Mouse (Mus musculus) midbrain, embryonic 13.5 days (tissue): ENCODE measurements around the gene Gzmb. TPM values are rescaled to one million over a fixed set of nuclear protein-coding genes. Genes with fewer than 3 reads are reported as not detected.
A peak's percentile ranks its signal among the peaks of the same experiment; 100 is the strongest.
"Not testable (repeated sequence)": the region's sequence is repeated elsewhere in the genome, so short reads cannot be mapped to it uniquely, and the experiment has no call there.

Source experiments
- ATAC-seq: fragments of 200-750 bp; cut with Nextera tagmentation; 2 replicates; pipeline ENCODE4 v1.8.0; 2017; ENCODE audit warnings: mild to moderate bottlenecking, moderate TSS enrichment, moderate library complexity
- H3K27ac ChIP-seq: fragments of 300-500 bp; sonication (generic); 2 replicates; pipeline ENCODE4 v1.5.1; 2015; ENCODE audit warnings: inconsistent platforms, mild to moderate bottlenecking, moderate library complexity
- H3K27me3 ChIP-seq: fragments of 300-500 bp; sonication (generic); 2 replicates; pipeline ENCODE4 v1.6.1; 2015; ENCODE audit warnings: mild to moderate bottlenecking, inconsistent platforms
- H3K36me3 ChIP-seq: fragments of 300-500 bp; sonication (generic); 2 replicates; pipeline ENCODE4 v1.6.1; 2015; ENCODE audit warnings: mild to moderate bottlenecking, inconsistent platforms
- H3K4me1 ChIP-seq: fragments of 300-500 bp; sonication (generic); replicated peaks from 2 replicates; pipeline ENCODE4 v1.6.1; 2015; ENCODE audit warnings: inconsistent platforms
- H3K4me2 ChIP-seq: fragments of 300-500 bp; sonication (generic); replicated peaks from 2 replicates; pipeline ENCODE4 v1.6.1; 2015; ENCODE audit warnings: moderate library complexity, mild to moderate bottlenecking, inconsistent platforms
- H3K4me3 ChIP-seq: fragments of 300-500 bp; sonication (generic); replicated peaks from 2 replicates; pipeline ENCODE4 v1.5.1; 2015; ENCODE audit warnings: mild to moderate bottlenecking, inconsistent platforms
- H3K9ac ChIP-seq: fragments of 300-500 bp; sonication (generic); replicated peaks from 2 replicates; pipeline ENCODE4 v1.6.1; 2015; ENCODE audit warnings: mild to moderate bottlenecking, inconsistent platforms
- H3K9me3 ChIP-seq: fragments of 300-500 bp; sonication (generic); 2 replicates; pipeline ENCODE4 v1.6.1; 2016; ENCODE audit warnings: mild to moderate bottlenecking, inconsistent platforms
- WGBS: fragments of 180-500 bp; shearing (Covaris S2); methylation state at CpG from one replicate; pipeline ENCODE4 v1.1.7; 2015; 5-methylcytosine and 5-hydroxymethylcytosine counted together
- polyA plus RNA-seq: library from polyadenylated mRNA; unstranded; fragments of >200 nt; fragmentation: Nextera tagmentation; extraction: Ambion mirVana; gene quantifications from 2 replicates; pipeline ENCODE4 v1.2.1, GENCODE M21; 2015

Gene Gzmb
- not detected in 2 replicates for polyA plus RNA-seq

GRCm38 (mm10) chr14:56262153-56262552, at the start of gene Gzmb:
Gzmb (minus strand) TSS chr14:56262260.
- Histone ChIP-seq H3K9me3 (no peaks in the 10 kb centered on the region), H3K9ac (no peak within 1 kb of the TSS), H3K4me3 (no peak within 1 kb of the TSS), H3K27ac (no peak within 1 kb of the TSS), H3K27me3 (no peaks in the 10 kb centered on the region), H3K36me3 (no peaks in the 10 kb centered on the region), H3K4me2 (no peak within 1 kb of the TSS), H3K4me1 (no peaks in the 10 kb centered on the region)
- no peak for ATAC-seq
- 93% methylated on average over 5 of the region's 5 CpGs for WGBS

DNA sequence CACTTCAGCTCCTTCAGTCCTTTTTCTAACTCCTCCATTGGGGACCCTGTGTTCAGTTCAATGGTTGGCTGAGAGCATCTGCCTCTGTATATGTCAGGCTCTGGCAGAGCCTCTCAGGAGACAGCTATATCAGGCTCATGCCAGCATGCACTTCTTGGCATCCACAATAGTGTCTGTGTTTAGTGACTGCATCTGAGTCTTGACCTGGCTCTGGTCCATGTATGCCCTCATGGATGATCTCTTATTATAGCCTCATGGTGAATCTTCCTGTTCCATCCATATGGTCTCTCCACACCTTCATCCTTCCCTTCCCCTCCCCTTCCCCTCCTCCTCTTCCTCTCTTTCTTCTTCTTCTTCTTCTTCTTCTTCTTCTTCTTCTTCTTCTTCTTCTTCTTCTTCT, 49.7 kb upstream of the Gzmb start:
- H3K27me3 ChIP-seq, H3K4me2 ChIP-seq, H3K9ac ChIP-seq, H3K4me3 ChIP-seq, H3K27ac ChIP-seq, H3K9me3 ChIP-seq, ATAC-seq, H3K36me3 ChIP-seq, H3K4me1 ChIP-seq: not testable (repeated sequence)

DNA sequence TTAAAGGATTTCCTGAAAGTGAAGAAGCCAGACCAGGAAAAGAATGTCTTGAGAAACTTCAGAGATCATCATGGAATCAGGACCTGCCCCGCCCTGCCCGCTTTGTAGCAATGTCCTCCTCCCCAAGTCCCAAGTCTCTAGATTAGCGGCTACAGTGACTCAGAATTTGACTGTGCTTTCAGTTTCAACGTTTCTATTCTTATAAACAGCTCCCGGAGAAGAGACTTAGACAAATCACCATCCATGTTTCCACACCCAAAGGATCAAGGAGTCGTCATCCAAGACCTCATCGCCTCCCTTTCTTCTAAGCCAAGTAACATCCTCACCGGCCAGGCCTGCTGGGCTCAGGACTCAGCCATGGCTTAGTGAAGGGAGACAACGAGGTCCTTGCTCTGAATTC, 48.2 kb upstream of the Gzmb start:
- 86% methylated on average over 9 of the region's 9 CpGs for WGBS
- no peak for ATAC-seq

DNA sequence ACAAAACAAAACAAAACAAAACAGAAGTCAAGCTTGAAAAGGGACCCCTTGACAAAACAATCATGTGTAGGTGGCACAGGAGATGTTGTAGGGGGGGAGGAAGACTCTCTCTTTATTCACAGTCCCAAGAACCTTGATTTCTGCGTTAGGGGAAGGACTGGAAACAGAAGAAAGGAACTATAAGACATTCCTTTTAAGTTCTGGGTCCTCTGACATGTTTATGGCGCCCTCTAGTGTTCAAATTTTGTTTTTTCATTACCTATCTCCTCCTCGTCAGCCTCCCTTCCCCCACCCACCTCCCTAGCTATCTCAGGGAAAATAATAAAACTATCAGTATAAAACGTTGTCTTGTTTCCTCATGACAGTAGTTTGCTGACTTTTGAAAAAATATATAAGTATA, 42.1 kb upstream of the Gzmb start:
- no peaks in the 10 kb centered on the region for H3K9me3 ChIP-seq
- 0 out of 2 replicates have a peak, but pooled peaks cover 4% of the 10 kb centered on the region for H3K27me3 ChIP-seq
- H3K9ac ChIP-seq = no peak overlapping the region
- no peaks in the 10 kb centered on the region for H3K4me1 ChIP-seq
- H3K36me3 ChIP-seq = no peaks in the 10 kb centered on the region
- no peak overlapping the region for H3K4me2 ChIP-seq
- 1% methylated on average over 4 of the region's 4 CpGs for WGBS
- H3K27ac ChIP-seq = no peak overlapping the region
- H3K4me3 ChIP-seq = no peak overlapping the region
- ATAC-seq = 0 out of 2 replicates have a peak, but pooled peaks have one; percentile 37

More for the DNA sequence above, 48.2 kb upstream of the Gzmb start:
- no peak overlapping the region for H3K27ac ChIP-seq
- no peaks in the 10 kb centered on the region for H3K36me3 ChIP-seq
- H3K4me1 ChIP-seq = no peaks in the 10 kb centered on the region
- H3K4me2 ChIP-seq = no peak overlapping the region
- H3K9ac ChIP-seq = no peak overlapping the region
- no peak overlapping the region for H3K4me3 ChIP-seq
- H3K27me3 ChIP-seq = 0 out of 2 replicates have a peak, but pooled peaks cover 4% of the 10 kb centered on the region
- no peaks in the 10 kb centered on the region for H3K9me3 ChIP-seq

DNA sequence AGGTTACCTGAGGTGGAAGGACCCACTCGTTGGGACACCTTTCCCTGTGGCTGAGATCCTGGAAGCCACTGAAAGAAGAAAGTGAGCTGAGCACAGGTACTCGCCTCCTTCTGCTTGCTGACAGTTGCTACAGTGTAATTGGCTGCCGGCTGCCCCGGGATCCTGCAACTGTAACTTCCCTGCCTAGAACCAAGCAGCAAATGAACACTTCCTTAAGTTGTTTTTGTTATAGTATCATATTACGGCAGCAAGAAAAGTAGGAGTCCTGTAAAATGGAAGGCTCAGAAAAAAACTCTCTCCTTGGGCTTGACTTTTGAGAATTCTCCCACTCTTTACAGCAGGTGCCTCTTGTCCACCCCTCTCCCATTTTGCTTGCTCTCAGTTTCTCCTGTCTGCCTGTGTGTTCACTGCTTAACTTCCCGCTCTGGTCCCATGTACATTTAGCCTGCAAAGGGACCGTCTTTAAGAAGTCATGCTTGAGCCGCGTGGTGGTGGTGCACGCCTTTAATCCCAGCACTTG, 41.5 kb upstream of the Gzmb start:
- Histone ChIP-seq H3K27ac (no peak overlapping the region), H3K4me2 (no peak overlapping the region), H3K4me1 (no peaks in the 10 kb centered on the region), H3K9me3 (no peaks in the 10 kb centered on the region), H3K9ac (no peak overlapping the region), H3K4me3 (no peak overlapping the region), H3K27me3 (0 out of 2 replicates have a peak, but pooled peaks cover 4% of the 10 kb centered on the region), H3K36me3 (no peaks in the 10 kb centered on the region)
- no peak for ATAC-seq
- WGBS = 82% methylated on average over 10 of the region's 10 CpGs

DNA sequence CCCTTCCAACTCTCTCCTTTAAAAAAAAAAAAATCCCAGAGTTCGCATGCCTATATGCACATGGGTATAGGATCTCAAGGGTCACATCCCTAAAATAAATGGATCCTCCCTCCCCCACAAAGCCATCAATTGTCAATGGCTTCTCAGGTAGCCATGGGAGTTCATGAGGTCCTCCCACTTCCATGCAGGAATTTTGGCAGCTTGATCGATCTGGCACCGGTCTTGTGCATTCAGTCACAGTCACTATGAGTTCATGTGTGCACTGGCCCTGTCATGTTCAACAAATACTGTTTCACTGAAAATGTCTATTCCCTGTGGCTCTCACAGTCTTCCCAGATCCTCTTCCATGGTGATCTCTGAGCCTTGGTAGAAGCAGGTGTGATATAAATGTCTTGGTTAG, 40.0 kb upstream of the Gzmb start:
- H3K4me1 ChIP-seq = no peaks in the 10 kb centered on the region
- H3K27me3 ChIP-seq = 0 out of 2 replicates have a peak, but pooled peaks cover 4% of the 10 kb centered on the region
- no peaks in the 10 kb centered on the region for H3K36me3 ChIP-seq
- H3K4me2 ChIP-seq = no peak overlapping the region
- no peaks in the 10 kb centered on the region for H3K9me3 ChIP-seq
- H3K9ac ChIP-seq = no peak overlapping the region
- ATAC-seq = no peak
- WGBS = 98% methylated on average over 3 of the region's 3 CpGs
- H3K4me3 ChIP-seq = no peak overlapping the region
- no peak overlapping the region for H3K27ac ChIP-seq

- WGBS = 72% methylated on average over 5 of the region's 5 CpGs
- Histone ChIP-seq H3K27me3 (no peaks in the 10 kb centered on the region), H3K9ac (no peak overlapping the region), H3K27ac (no peak overlapping the region), H3K4me1 (no peaks in the 10 kb centered on the region), H3K9me3 (no peaks in the 10 kb centered on the region), H3K4me3 (no peak overlapping the region), H3K36me3 (no peaks in the 10 kb centered on the region), H3K4me2 (no peak overlapping the region)
- no peak for ATAC-seq
Measured at GRCm38 (mm10) chr14:56296786-56297185, 34.7 kb upstream of the Gzmb start.

DNA sequence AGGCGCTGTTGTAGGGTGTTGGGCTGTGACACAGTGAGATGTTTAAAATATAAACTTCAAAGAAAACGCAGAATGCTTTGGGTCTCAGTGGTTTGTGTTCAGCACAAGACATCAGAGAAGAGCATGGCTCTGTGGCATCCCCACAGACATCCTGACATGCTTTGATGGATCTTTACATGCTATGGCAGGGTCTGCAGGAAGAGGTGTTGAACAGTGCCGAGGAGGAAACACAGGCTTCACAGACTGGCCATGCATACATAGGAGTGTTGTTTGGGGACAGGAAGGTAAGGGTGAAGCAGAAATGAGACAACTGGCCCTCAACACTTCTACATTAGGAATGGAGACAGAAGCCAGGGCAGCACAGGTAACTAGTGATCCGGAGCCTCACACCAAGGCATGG, 34.0 kb upstream of the Gzmb start:
- no peak overlapping the region for H3K9ac ChIP-seq
- no peaks in the 10 kb centered on the region for H3K9me3 ChIP-seq
- 87% methylated on average over 4 of the region's 4 CpGs for WGBS
- H3K36me3 ChIP-seq = no peaks in the 10 kb centered on the region
- no peak overlapping the region for H3K4me2 ChIP-seq
- no peak overlapping the region for H3K4me3 ChIP-seq
- no peak overlapping the region for H3K27ac ChIP-seq
- no peaks in the 10 kb centered on the region for H3K4me1 ChIP-seq
- no peaks in the 10 kb centered on the region for H3K27me3 ChIP-seq
- no peak for ATAC-seq

GRCm38 (mm10) chr14:56293146-56293545, 31.1 kb upstream of the Gzmb start:
- H3K9ac ChIP-seq = no peak overlapping the region
- H3K4me3 ChIP-seq = no peak overlapping the region
- no peaks in the 10 kb centered on the region for H3K4me1 ChIP-seq
- no peak overlapping the region for H3K4me2 ChIP-seq
- no peaks in the 10 kb centered on the region for H3K9me3 ChIP-seq
- no peaks in the 10 kb centered on the region for H3K36me3 ChIP-seq
- no peaks in the 10 kb centered on the region for H3K27me3 ChIP-seq
- H3K27ac ChIP-seq = no peak overlapping the region
- no peak for ATAC-seq

- H3K27me3 ChIP-seq = no peaks in the 10 kb centered on the region
- H3K4me2 ChIP-seq = no peak overlapping the region
- WGBS = 35% methylated on average over 5 of the region's 5 CpGs
- no peaks in the 10 kb centered on the region for H3K36me3 ChIP-seq
- H3K9me3 ChIP-seq = no peaks in the 10 kb centered on the region
- no peak overlapping the region for H3K4me3 ChIP-seq
- no peak overlapping the region for H3K27ac ChIP-seq
- no peak for ATAC-seq
- no peaks in the 10 kb centered on the region for H3K4me1 ChIP-seq
- no peak overlapping the region for H3K9ac ChIP-seq
Measured at GRCm38 (mm10) chr14:56288651-56289050, 26.6 kb upstream of the Gzmb start.

DNA sequence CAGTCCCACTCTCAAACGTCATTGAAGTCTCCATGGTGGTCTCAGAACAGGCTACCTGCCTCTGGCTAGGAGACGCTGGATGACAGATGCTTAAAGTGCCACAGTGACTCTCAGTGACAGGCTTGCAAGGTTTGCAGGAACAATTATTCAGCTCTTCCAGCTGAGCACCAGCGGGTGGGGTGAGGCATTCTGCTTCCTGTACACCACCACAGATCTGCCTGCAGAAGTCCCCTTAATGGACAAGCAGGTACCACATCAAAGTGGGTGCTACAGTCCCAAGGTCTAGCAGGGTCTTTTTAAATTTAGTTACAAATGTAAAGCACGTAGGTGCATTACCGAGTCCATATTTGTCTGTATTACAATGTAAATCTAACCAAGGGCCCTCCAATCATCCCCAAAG, 25.7 kb upstream of the Gzmb start:
- Histone ChIP-seq H3K9ac (no peak overlapping the region), H3K9me3 (no peaks in the 10 kb centered on the region), H3K36me3 (no peaks in the 10 kb centered on the region), H3K27me3 (no peaks in the 10 kb centered on the region), H3K4me2 (no peak overlapping the region), H3K4me1 (no peaks in the 10 kb centered on the region), H3K4me3 (no peak overlapping the region), H3K27ac (no peak overlapping the region)
- WGBS = 78% methylated on average over 5 of the region's 5 CpGs
- ATAC-seq = no peak

- Histone ChIP-seq H3K4me2 (no peak overlapping the region), H3K4me3 (no peak overlapping the region), H3K36me3 (no peaks in the 10 kb centered on the region), H3K27ac (no peak overlapping the region), H3K27me3 (no peaks in the 10 kb centered on the region), H3K4me1 (no peaks in the 10 kb centered on the region), H3K9ac (no peak overlapping the region), H3K9me3 (no peaks in the 10 kb centered on the region)
- 87% methylated on average over 6 of the region's 6 CpGs for whole genome bisulfite sequencing
- ATAC-seq = no peak
Measured at GRCm38 (mm10) chr14:56284356-56285325, 22.6 kb upstream of the Gzmb start.
